Mouse (Mus musculus): ENCODE measurements around the gene Btbd1. TPM values are rescaled to one million over a fixed set of nuclear protein-coding genes. Genes with fewer than 3 reads are reported as not detected.

The Btbd1 gene
- polyA plus RNA-seq, 1 experiment from 2014 or later = 42.7 TPM

- Histone ChIP-seq H3K27me3 (replicated peaks; ENCODE audit: control insufficient read depth, insufficient read depth, low read length) (no peaks in the 10 kb centered on the region), H3K4me1 (replicated peaks; ENCODE audit: control insufficient read depth, insufficient read depth, low read length) (no peaks in the 10 kb centered on the region), H3K4me3 (ENCODE audit: low read depth, low read length) (no peak overlapping the region), H3K9ac (ENCODE audit: low read depth, low read length) (no peak overlapping the region), H3K36me3 (ENCODE audit: control insufficient read depth, insufficient read depth) (no peaks in the 10 kb centered on the region), H3K9me3 (ENCODE audit: control insufficient read depth) (no peaks in the 10 kb centered on the region), H3K4me2 (replicated peaks; ENCODE audit: low read depth) (no peak overlapping the region), H3K27ac (ENCODE audit: low read depth, low read length) (no peak overlapping the region)
- 41% methylated on average over 8 of the region's 8 CpGs for WGBS
- no peak for ATAC-seq
- no peak for TF ChIP-seq CTCF (IDR thresholded peaks at IDR 0.05; ENCODE audit: low read depth)
These were observed 17.8 kb upstream of the Btbd1 start for GRCm38 (mm10) chr7:81847010-81847409.

- Histone ChIP-seq H3K9ac (ENCODE audit: low read depth, low read length) (no peak overlapping the region), H3K4me3 (ENCODE audit: low read depth, low read length) (no peak overlapping the region), H3K4me2 (replicated peaks; ENCODE audit: low read depth) (no peak overlapping the region), H3K4me1 (replicated peaks; ENCODE audit: control insufficient read depth, insufficient read depth, low read length) (no peaks in the 10 kb centered on the region), H3K36me3 (ENCODE audit: control insufficient read depth, insufficient read depth) (no peaks in the 10 kb centered on the region), H3K9me3 (ENCODE audit: control insufficient read depth) (no peaks in the 10 kb centered on the region), H3K27ac (ENCODE audit: low read depth, low read length) (no peak overlapping the region), H3K27me3 (replicated peaks; ENCODE audit: control insufficient read depth, insufficient read depth, low read length) (no peaks in the 10 kb centered on the region)
- ATAC-seq = no peak
- WGBS = 55% methylated on average over 8 of the region's 8 CpGs
- TF ChIP-seq CTCF (IDR thresholded peaks at IDR 0.05; ENCODE audit: low read depth) = no peak
These were observed 16.8 kb upstream of the Btbd1 start for GRCm38 (mm10) chr7:81846008-81846407.

GRCm38 (mm10) chr7:81845313-81845712 is 16.1 kb upstream of the Btbd1 start:
- 80% methylated on average over 3 of the region's 3 CpGs for WGBS
- Histone ChIP-seq H3K4me1 (replicated peaks; ENCODE audit: control insufficient read depth, insufficient read depth, low read length) (no peaks in the 10 kb centered on the region), H3K9me3 (ENCODE audit: control insufficient read depth) (no peaks in the 10 kb centered on the region), H3K36me3 (ENCODE audit: control insufficient read depth, insufficient read depth) (no peaks in the 10 kb centered on the region), H3K4me2 (replicated peaks; ENCODE audit: low read depth) (no peak overlapping the region), H3K4me3 (ENCODE audit: low read depth, low read length) (no peak overlapping the region), H3K27me3 (replicated peaks; ENCODE audit: control insufficient read depth, insufficient read depth, low read length) (no peaks in the 10 kb centered on the region), H3K9ac (ENCODE audit: low read depth, low read length) (no peak overlapping the region), H3K27ac (ENCODE audit: low read depth, low read length) (no peak overlapping the region)
- TF ChIP-seq CTCF (IDR thresholded peaks at IDR 0.05; ENCODE audit: low read depth) = no peak
- no peak for ATAC-seq

- TF ChIP-seq CTCF (IDR thresholded peaks at IDR 0.05; ENCODE audit: low read depth) = no peak
- no peaks in the 10 kb centered on the region for H3K36me3 ChIP-seq (ENCODE audit: control insufficient read depth, insufficient read depth)
- 79% methylated on average over 11 of the region's 11 CpGs for WGBS
These were observed 15.6 kb upstream of the Btbd1 start for GRCm38 (mm10) chr7:81844801-81845200.

GRCm38 (mm10) chr7:81843903-81844302 is 14.7 kb upstream of the Btbd1 start:
- no peak overlapping the region for H3K4me2 ChIP-seq (replicated peaks; ENCODE audit: low read depth)
- WGBS = 85% methylated on average over 8 of the region's 8 CpGs
- no peak for TF ChIP-seq CTCF (IDR thresholded peaks at IDR 0.05; ENCODE audit: low read depth)

More at GRCm38 (mm10) chr7:81844801-81845200, 15.6 kb upstream of the Btbd1 start:
- no peaks in the 10 kb centered on the region for H3K4me1 ChIP-seq (replicated peaks; ENCODE audit: control insufficient read depth, insufficient read depth, low read length)
- H3K4me3 ChIP-seq (ENCODE audit: low read depth, low read length) = no peak overlapping the region
- H3K27ac ChIP-seq (ENCODE audit: low read depth, low read length) = no peak overlapping the region
- no peak for ATAC-seq
- H3K4me2 ChIP-seq (replicated peaks; ENCODE audit: low read depth) = no peak overlapping the region
- no peaks in the 10 kb centered on the region for H3K9me3 ChIP-seq (ENCODE audit: control insufficient read depth)
- H3K9ac ChIP-seq (ENCODE audit: low read depth, low read length) = no peak overlapping the region
- H3K27me3 ChIP-seq (replicated peaks; ENCODE audit: control insufficient read depth, insufficient read depth, low read length) = no peaks in the 10 kb centered on the region

GRCm38 (mm10) chr7:81842998-81843397 is 13.8 kb upstream of the Btbd1 start:
- Histone ChIP-seq H3K4me2 (replicated peaks; ENCODE audit: low read depth) (no peak overlapping the region), H3K9ac (ENCODE audit: low read depth, low read length) (no peak overlapping the region), H3K27me3 (replicated peaks; ENCODE audit: control insufficient read depth, insufficient read depth, low read length) (no peaks in the 10 kb centered on the region), H3K4me1 (replicated peaks; ENCODE audit: control insufficient read depth, insufficient read depth, low read length) (no peaks in the 10 kb centered on the region), H3K36me3 (ENCODE audit: control insufficient read depth, insufficient read depth) (no peaks in the 10 kb centered on the region), H3K9me3 (ENCODE audit: control insufficient read depth) (no peaks in the 10 kb centered on the region), H3K4me3 (ENCODE audit: low read depth, low read length) (no peak overlapping the region), H3K27ac (ENCODE audit: low read depth, low read length) (no peak overlapping the region)
- 71% methylated on average over 1 of the region's 1 CpGs for WGBS
- no peak for ATAC-seq
- no peak for TF ChIP-seq CTCF (IDR thresholded peaks at IDR 0.05; ENCODE audit: low read depth)

More at GRCm38 (mm10) chr7:81843903-81844302, 14.7 kb upstream of the Btbd1 start:
- H3K36me3 ChIP-seq (ENCODE audit: control insufficient read depth, insufficient read depth) = no peaks in the 10 kb centered on the region
- H3K4me1 ChIP-seq (replicated peaks; ENCODE audit: control insufficient read depth, insufficient read depth, low read length) = no peaks in the 10 kb centered on the region
- H3K9me3 ChIP-seq (ENCODE audit: control insufficient read depth) = no peaks in the 10 kb centered on the region
- ATAC-seq = no peak
- no peaks in the 10 kb centered on the region for H3K27me3 ChIP-seq (replicated peaks; ENCODE audit: control insufficient read depth, insufficient read depth, low read length)
- no peak overlapping the region for H3K9ac ChIP-seq (ENCODE audit: low read depth, low read length)
- H3K4me3 ChIP-seq (ENCODE audit: low read depth, low read length) = no peak overlapping the region
- H3K27ac ChIP-seq (ENCODE audit: low read depth, low read length) = no peak overlapping the region

GRCm38 (mm10) chr7:81842141-81842540 is 12.9 kb upstream of the Btbd1 start:
- WGBS = 86% methylated on average over 7 of the region's 7 CpGs
- Histone ChIP-seq H3K4me3 (ENCODE audit: low read depth, low read length) (no peak overlapping the region), H3K9ac (ENCODE audit: low read depth, low read length) (no peak overlapping the region), H3K4me2 (replicated peaks; ENCODE audit: low read depth) (no peak overlapping the region), H3K4me1 (replicated peaks; ENCODE audit: control insufficient read depth, insufficient read depth, low read length) (no peaks in the 10 kb centered on the region), H3K27ac (ENCODE audit: low read depth, low read length) (no peak overlapping the region), H3K9me3 (ENCODE audit: control insufficient read depth) (no peaks in the 10 kb centered on the region), H3K36me3 (ENCODE audit: control insufficient read depth, insufficient read depth) (no peaks in the 10 kb centered on the region), H3K27me3 (replicated peaks; ENCODE audit: control insufficient read depth, insufficient read depth, low read length) (no peaks in the 10 kb centered on the region)
- no peak for ATAC-seq
- TF ChIP-seq CTCF (IDR thresholded peaks at IDR 0.05; ENCODE audit: low read depth) = no peak
